Mouse (Mus musculus): Measurements from ENCODE around the gene Gabra5. TPM values are rescaled to one million over a fixed set of nuclear protein-coding genes. Genes with fewer than 3 reads are reported as not detected.

Gene Gabra5
- polyA plus RNA-seq, 1 experiment from 2014 or later = 55.0 TPM

DNA sequence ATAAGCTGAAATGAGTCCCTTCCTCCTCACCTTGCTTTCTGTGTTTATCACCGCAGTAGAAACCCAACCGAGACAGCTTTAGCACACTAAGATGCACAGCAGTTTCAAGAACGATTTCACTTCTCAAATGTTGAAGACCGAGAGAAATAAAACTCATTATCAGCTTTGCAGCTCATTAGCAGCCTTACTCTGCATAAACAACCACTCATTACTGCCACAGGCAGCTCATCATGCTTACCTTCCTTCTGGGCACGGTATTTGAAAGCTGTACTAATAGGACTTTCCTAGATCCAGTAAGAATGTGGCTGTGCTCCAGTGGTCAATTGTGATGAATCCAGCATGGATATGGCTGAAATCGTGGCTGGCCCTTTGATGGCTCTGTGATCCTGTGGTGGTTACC lies 23.0 kb downstream of the Gabra5 start:
- H3K27ac ChIP-seq (ENCODE audit: low read length) = no peak overlapping the region
- no peaks in the 10 kb centered on the region for H3K4me1 ChIP-seq (ENCODE audit: control insufficient read depth, insufficient read depth, low read length)
- H3K4me3 ChIP-seq (ENCODE audit: low read depth, low read length) = no peak overlapping the region
- H3K27me3 ChIP-seq (ENCODE audit: control insufficient read depth, insufficient read depth, low read depth, low read length) = no peaks in the 10 kb centered on the region
- no peak for ATAC-seq
- 79% methylated on average over 6 of the region's 6 CpGs for WGBS
- no peak overlapping the region for H3K9ac ChIP-seq (ENCODE audit: low read depth, low read length)
- H3K4me2 ChIP-seq (ENCODE audit: low read length) = no peak overlapping the region
- peaks cover 5% of the 10 kb centered on the region; the same call in 1 of the 2 replicates for H3K36me3 ChIP-seq (ENCODE audit: control insufficient read depth, insufficient read depth, low read length)
- H3K9me3 ChIP-seq (replicated peaks; ENCODE audit: control insufficient read depth, low read length, poor library complexity, severe bottlenecking) = no peaks in the 10 kb centered on the region

DNA sequence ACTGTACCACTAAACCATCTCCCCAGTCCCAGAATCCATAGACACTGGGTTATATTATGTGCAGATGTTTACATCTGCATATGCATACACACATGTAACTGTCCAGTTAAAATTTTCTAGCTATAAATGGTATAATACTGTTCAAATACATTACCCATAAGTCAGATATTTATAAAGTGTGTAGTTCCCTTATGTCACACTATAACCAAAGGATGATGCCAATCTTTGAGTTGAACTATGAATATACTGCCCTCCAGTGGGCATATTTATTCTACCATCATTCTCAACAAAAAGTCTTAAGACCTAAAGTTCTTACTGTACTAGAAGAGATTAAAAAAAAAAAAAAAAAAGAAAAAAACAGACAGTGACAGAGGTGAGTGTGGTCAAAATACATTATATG lies 27.0 kb downstream of the Gabra5 start:
- no peak overlapping the region for H3K9ac ChIP-seq (ENCODE audit: low read depth, low read length)
- H3K27ac ChIP-seq (ENCODE audit: low read length) = no peak overlapping the region
- H3K4me1 ChIP-seq (ENCODE audit: control insufficient read depth, insufficient read depth, low read length) = no peaks in the 10 kb centered on the region
- no peaks in the 10 kb centered on the region for H3K27me3 ChIP-seq (ENCODE audit: control insufficient read depth, insufficient read depth, low read depth, low read length)
- no peaks in the 10 kb centered on the region for H3K9me3 ChIP-seq (replicated peaks; ENCODE audit: control insufficient read depth, low read length, poor library complexity, severe bottlenecking)
- H3K4me3 ChIP-seq (ENCODE audit: low read depth, low read length) = no peak overlapping the region
- ATAC-seq = no peak
- no peak overlapping the region for H3K4me2 ChIP-seq (ENCODE audit: low read length)
- H3K36me3 ChIP-seq (ENCODE audit: control insufficient read depth, insufficient read depth, low read length) = no peaks in the 10 kb centered on the region

DNA sequence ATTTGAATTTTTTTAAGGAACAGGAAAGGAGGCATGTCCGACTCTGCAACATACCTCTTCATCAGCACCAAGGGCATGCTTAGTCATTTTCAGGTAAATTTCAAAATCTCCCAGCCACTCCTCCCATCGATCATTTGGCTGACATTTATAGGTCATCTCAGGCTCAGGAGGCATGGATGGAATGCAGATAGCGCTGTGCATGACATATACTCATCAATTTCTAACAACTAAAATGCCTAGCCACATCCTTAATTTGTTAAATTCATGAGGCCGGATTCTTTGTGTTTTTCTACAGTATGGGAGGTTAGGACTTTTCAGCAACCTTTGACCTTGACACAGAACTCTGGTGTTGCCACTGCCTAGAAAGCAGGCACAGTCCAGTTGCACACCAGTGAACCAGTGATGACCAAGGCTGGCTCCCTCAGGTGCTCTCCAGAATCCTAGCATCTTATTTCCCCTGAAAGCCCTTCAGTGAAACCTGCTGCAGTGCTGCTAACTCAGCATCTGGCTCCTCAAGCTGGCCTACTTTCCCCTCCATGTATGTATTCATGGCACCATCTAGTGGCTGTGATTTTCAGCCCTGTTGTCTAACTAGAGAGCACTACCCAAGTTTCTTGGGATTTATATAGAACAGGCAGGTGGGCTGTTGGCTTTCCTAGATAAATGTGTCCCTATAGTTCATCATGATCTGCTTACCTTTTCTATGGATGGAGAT lies 35.9 kb downstream of the Gabra5 start:
- no peaks in the 10 kb centered on the region for H3K4me1 ChIP-seq (ENCODE audit: control insufficient read depth, insufficient read depth, low read length)
- no peak overlapping the region for H3K4me2 ChIP-seq (ENCODE audit: low read length)
- peak; percentile 88 for ATAC-seq
- H3K4me3 ChIP-seq (ENCODE audit: low read depth, low read length) = no peak overlapping the region
- no peaks in the 10 kb centered on the region for H3K27me3 ChIP-seq (ENCODE audit: control insufficient read depth, insufficient read depth, low read depth, low read length)
- no peaks in the 10 kb centered on the region for H3K36me3 ChIP-seq (ENCODE audit: control insufficient read depth, insufficient read depth, low read length)
- WGBS = 80% methylated on average over 4 of the region's 4 CpGs
- no peak overlapping the region for H3K9ac ChIP-seq (ENCODE audit: low read depth, low read length)
- no peak overlapping the region for H3K27ac ChIP-seq (ENCODE audit: low read length)
- no peaks in the 10 kb centered on the region for H3K9me3 ChIP-seq (replicated peaks; ENCODE audit: control insufficient read depth, low read length, poor library complexity, severe bottlenecking)

DNA sequence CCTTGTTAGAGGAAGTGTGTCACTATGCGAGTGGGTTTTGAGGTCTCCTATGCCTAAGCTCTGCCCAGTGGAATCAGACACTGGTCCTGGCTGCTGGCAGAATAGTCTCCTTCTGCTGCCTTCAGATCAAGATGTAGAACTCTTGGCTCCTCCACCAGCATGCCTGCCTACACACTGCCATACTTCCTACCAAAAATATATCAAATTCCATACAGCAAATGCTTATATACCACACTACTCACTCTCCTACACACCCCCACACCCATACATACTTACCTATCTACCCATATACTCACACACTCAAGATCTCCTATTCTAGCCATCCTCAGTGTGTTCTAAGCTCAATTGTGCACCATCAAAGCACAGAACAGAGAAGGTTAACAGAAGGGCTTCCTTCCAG lies 38.5 kb downstream of the Gabra5 start:
- Histone ChIP-seq H3K9me3 (replicated peaks; ENCODE audit: control insufficient read depth, low read length, poor library complexity, severe bottlenecking) (no peaks in the 10 kb centered on the region), H3K4me2 (ENCODE audit: low read length) (no peak overlapping the region), H3K4me3 (ENCODE audit: low read depth, low read length) (no peak overlapping the region), H3K4me1 (ENCODE audit: control insufficient read depth, insufficient read depth, low read length) (no peaks in the 10 kb centered on the region), H3K9ac (ENCODE audit: low read depth, low read length) (no peak overlapping the region), H3K27me3 (ENCODE audit: control insufficient read depth, insufficient read depth, low read depth, low read length) (no peaks in the 10 kb centered on the region), H3K27ac (ENCODE audit: low read length) (no peak overlapping the region), H3K36me3 (ENCODE audit: control insufficient read depth, insufficient read depth, low read length) (no peaks in the 10 kb centered on the region)
- no peak for ATAC-seq
- WGBS = 96% methylated on average over 1 of the region's 1 CpGs

DNA sequence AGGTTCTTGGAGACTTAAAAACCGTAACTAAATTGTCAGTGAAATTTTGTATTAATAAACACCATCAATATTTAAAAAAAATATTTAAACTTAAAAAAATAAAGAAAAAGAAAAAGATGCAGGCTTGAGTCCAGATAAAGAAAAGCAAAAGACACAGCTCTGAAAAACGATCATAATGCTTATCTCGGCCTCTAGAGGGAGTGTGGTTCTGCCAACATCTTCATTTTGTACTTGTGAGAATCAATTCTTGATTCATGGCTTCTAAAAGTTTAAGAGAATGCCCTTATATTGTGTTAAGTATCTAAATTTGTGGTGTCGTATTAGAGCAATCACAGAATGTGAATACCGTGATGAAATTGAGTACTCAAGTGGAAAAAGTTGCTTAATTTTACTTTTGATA lies 49.5 kb downstream of the Gabra5 start:
- no peaks in the 10 kb centered on the region for H3K9me3 ChIP-seq (replicated peaks; ENCODE audit: control insufficient read depth, low read length, poor library complexity, severe bottlenecking)
- no peak for ATAC-seq
- no peak overlapping the region for H3K27ac ChIP-seq (ENCODE audit: low read length)
- H3K27me3 ChIP-seq (ENCODE audit: control insufficient read depth, insufficient read depth, low read depth, low read length) = no peaks in the 10 kb centered on the region
- no peak overlapping the region for H3K4me3 ChIP-seq (ENCODE audit: low read depth, low read length)
- H3K4me1 ChIP-seq (ENCODE audit: control insufficient read depth, insufficient read depth, low read length) = no peaks in the 10 kb centered on the region
- H3K9ac ChIP-seq (ENCODE audit: low read depth, low read length) = no peak overlapping the region
- no peaks in the 10 kb centered on the region for H3K36me3 ChIP-seq (ENCODE audit: control insufficient read depth, insufficient read depth, low read length)
- H3K4me2 ChIP-seq (ENCODE audit: low read length) = no peak overlapping the region
- 74% methylated on average over 5 of the region's 5 CpGs for WGBS

DNA sequence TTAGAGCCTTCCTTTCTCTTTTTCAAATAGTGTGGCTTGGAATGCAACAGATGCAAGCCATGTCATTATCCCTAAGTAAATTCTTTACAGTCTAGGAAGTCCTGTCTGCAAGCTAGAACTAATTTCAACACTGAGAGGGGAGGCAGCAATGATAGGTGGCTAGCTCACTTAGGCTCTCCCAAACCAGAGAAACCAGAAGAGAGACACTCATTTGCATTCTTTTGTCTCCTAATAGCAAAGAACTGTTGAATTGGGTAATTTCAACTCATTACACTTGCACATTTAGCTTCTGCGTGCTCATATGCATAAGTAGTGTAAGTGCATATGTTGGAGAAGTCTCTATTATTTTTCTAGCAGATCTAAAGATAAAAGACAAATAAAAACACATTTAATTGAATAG lies 61.6 kb downstream of the Gabra5 start:
- H3K27me3 ChIP-seq (ENCODE audit: control insufficient read depth, insufficient read depth, low read depth, low read length) = no peaks in the 10 kb centered on the region
- no peaks in the 10 kb centered on the region for H3K9me3 ChIP-seq (replicated peaks; ENCODE audit: control insufficient read depth, low read length, poor library complexity, severe bottlenecking)
- H3K27ac ChIP-seq (ENCODE audit: low read length) = no peak overlapping the region
- H3K9ac ChIP-seq (ENCODE audit: low read depth, low read length) = no peak overlapping the region
- ATAC-seq = no peak
- 63% methylated on average over 1 of the region's 1 CpGs for WGBS
- no peak overlapping the region for H3K4me3 ChIP-seq (ENCODE audit: low read depth, low read length)
- no peaks in the 10 kb centered on the region for H3K36me3 ChIP-seq (ENCODE audit: control insufficient read depth, insufficient read depth, low read length)
- no peaks in the 10 kb centered on the region for H3K4me1 ChIP-seq (ENCODE audit: control insufficient read depth, insufficient read depth, low read length)
- H3K4me2 ChIP-seq (ENCODE audit: low read length) = no peak overlapping the region

DNA sequence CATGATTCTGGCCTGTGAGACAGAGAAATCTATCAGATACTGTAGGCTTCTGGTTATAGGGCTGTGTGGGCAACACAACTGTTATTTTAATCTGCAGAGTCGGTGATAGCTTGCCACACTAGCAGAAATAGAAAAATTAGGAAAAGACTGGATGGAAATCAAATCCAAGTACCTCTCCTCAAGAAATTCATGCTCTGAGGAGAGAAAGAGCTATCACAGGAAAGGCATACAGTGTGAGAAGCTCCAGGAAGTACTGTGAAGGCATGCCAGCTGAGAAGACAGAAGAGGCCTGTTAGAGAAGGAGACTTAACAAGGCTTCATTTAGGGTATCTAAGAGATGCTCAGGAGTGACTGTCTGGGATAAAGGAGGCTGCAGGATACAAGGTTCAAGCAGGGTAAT lies 87.2 kb downstream of the Gabra5 start:
- Histone ChIP-seq H3K9ac (ENCODE audit: low read depth, low read length) (no peak overlapping the region), H3K4me2 (ENCODE audit: low read length) (no peak overlapping the region)
- no peak for ATAC-seq

DNA sequence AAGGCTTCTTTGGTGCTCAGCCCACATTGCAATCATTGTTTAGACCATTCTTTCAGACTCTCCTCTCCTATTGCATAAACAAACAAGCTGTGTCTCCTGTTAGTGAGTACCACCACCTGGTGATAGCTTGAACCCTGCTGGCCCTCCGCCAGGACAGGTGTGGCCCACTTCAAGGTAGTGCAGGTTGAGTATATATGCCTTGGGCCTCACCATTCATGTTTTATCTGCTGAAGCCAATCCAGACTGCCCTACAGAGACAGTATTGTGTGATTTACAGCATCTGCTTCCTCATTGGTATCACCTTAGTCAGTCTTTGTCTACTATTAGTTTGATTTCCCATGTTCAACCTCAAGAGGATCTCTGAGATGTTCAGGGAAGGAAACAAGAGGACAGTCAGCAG lies 88.8 kb downstream of the Gabra5 start:
- Histone ChIP-seq H3K9ac (ENCODE audit: low read depth, low read length) (no peak overlapping the region), H3K4me1 (ENCODE audit: control insufficient read depth, insufficient read depth, low read length) (no peaks in the 10 kb centered on the region), H3K27me3 (ENCODE audit: control insufficient read depth, insufficient read depth, low read depth, low read length) (no peaks in the 10 kb centered on the region), H3K4me2 (ENCODE audit: low read length) (no peak overlapping the region), H3K9me3 (replicated peaks; ENCODE audit: control insufficient read depth, low read length, poor library complexity, severe bottlenecking) (no peaks in the 10 kb centered on the region), H3K36me3 (ENCODE audit: control insufficient read depth, insufficient read depth, low read length) (no peaks in the 10 kb centered on the region), H3K4me3 (ENCODE audit: low read depth, low read length) (no peak overlapping the region), H3K27ac (ENCODE audit: low read length) (no peak overlapping the region)
- ATAC-seq = no peak
- WGBS = 86% methylated on average over 1 of the region's 1 CpGs

More for the DNA sequence above, 87.2 kb downstream of the Gabra5 start:
- no peak overlapping the region for H3K27ac ChIP-seq (ENCODE audit: low read length)
- H3K36me3 ChIP-seq (ENCODE audit: control insufficient read depth, insufficient read depth, low read length) = no peaks in the 10 kb centered on the region
- no peaks in the 10 kb centered on the region for H3K27me3 ChIP-seq (ENCODE audit: control insufficient read depth, insufficient read depth, low read depth, low read length)
- no peak overlapping the region for H3K4me3 ChIP-seq (ENCODE audit: low read depth, low read length)
- H3K9me3 ChIP-seq (replicated peaks; ENCODE audit: control insufficient read depth, low read length, poor library complexity, severe bottlenecking) = no peaks in the 10 kb centered on the region
- H3K4me1 ChIP-seq (ENCODE audit: control insufficient read depth, insufficient read depth, low read length) = no peaks in the 10 kb centered on the region
- WGBS = 86% methylated on average over 1 of the region's 1 CpGs

DNA sequence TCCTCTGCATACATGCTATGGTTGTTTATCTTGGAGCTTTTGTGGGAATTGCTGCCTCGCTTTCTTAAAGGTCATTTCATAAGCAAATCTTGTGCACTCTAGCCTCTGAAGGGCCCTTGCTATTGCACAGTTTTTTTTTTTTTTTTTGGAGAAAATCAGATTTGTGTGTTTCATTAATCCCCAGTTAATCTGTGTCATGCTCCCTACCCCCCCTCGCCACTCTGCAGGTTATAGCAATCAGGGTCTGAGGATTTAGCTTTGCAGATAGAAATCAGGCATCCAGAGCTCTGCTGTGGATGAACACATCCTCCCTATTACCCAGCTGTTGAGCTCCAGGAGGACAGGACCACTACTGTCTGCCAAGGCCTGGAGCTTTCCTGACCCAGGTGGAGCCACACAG lies 90.5 kb downstream of the Gabra5 start, which contains the start of gene Gabrb3:
Gabrb3 (plus strand) TSS at position 301 of the 400 bp plus-strand sequence.
- no peak for ATAC-seq

More for the DNA sequence above, 90.5 kb downstream of the Gabra5 start, which contains the start of gene Gabrb3:
- 49% methylated on average over 2 of the region's 2 CpGs for WGBS
- Histone ChIP-seq H3K27ac (ENCODE audit: low read length) (no peak within 1 kb of the TSS), H3K4me3 (ENCODE audit: low read depth, low read length) (no peak within 1 kb of the TSS), H3K9me3 (replicated peaks; ENCODE audit: control insufficient read depth, low read length, poor library complexity, severe bottlenecking) (no peaks in the 10 kb centered on the region), H3K36me3 (ENCODE audit: control insufficient read depth, insufficient read depth, low read length) (no peaks in the 10 kb centered on the region), H3K4me2 (ENCODE audit: low read length) (no peak within 1 kb of the TSS), H3K27me3 (ENCODE audit: control insufficient read depth, insufficient read depth, low read depth, low read length) (no peaks in the 10 kb centered on the region), H3K9ac (ENCODE audit: low read depth, low read length) (no peak within 1 kb of the TSS), H3K4me1 (ENCODE audit: control insufficient read depth, insufficient read depth, low read length) (no peaks in the 10 kb centered on the region)
